Mouse (Mus musculus): Measurements from ENCODE around the gene Dusp28. TPM values are rescaled to one million over a fixed set of nuclear protein-coding genes. Genes with fewer than 3 reads are reported as not detected.
A peak's percentile ranks its signal among the peaks of the same experiment; 100 is the strongest.

Gene Dusp28
- polyA plus RNA-seq, 1 experiment: 73.5 TPM

DNA sequence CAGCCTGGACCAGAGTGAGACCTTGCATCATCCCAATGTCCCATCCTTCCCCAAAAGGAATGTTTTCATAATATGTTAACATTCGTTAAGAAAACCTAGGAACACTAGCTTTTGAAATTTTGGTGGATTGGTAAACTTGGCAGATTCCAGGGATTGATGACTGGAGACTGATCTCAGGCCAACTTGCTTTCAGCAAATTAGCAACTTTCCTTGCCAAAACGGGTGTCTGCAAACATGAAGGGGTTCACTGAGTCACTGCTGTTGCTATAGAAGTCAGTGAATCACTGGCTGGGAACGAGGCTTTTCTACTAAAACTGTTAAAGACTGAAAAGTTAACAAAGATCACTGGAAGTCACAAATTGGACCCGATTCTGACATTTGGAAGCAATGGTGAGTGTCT, 3.2 kb upstream of the Dusp28 start:
- no peak overlapping the region for H3K4me3 ChIP-seq (ENCODE audit: control insufficient read depth, insufficient read depth, low read length)
- H3K27ac ChIP-seq (ENCODE audit: control insufficient read depth, insufficient read depth, low read length): no peak overlapping the region
- no peaks in the 10 kb centered on the region for H3K27me3 ChIP-seq (ENCODE audit: control insufficient read depth, insufficient read depth, low read length)
- 90% methylated on average over 4 of the region's 4 CpGs for WGBS
- peaks cover 23% of the 10 kb centered on the region for H3K4me1 ChIP-seq (replicated peaks; ENCODE audit: control insufficient read depth, insufficient read depth, low read length)
- TF ChIP-seq POLR2A (IDR thresholded peaks at IDR 0.05; ENCODE audit: control insufficient read depth, extremely low read depth, insufficient read depth, low read length, poor library complexity): no peak
- no peaks in the 10 kb centered on the region for H3K36me3 ChIP-seq (ENCODE audit: control insufficient read depth, insufficient read depth, low read length)
- DNase-seq: no peak

DNA sequence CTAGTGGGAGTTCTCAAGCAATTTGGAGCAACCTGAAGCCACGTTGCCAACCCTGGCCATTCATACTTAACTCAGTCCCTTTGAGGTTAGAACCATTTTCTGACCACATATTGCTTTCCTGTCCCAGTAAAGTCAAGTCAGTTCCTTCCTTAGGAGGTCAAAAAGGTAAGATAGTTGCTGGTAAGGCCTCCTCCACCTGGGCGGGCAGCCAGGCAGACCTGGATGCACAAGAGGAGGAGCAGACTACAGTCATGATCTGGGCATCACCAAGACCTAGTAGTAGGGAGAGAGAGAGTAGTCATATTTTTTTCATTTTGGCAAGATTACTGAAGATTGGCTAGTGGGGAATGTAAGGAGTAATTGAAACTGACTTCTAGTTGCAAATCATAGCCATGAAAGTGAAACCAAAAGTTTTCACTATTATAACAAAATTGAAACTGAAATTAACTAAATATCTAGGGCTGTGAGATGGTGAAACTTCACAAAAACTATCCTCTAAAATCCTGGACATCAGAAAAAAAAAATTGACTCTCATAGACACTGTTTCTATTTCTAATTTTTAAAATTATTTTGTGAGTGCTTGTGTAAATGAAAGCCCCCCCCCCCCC, 974 bp upstream of the Dusp28 start:
- peaks cover 22% of the 10 kb centered on the region for H3K4me1 ChIP-seq (replicated peaks; ENCODE audit: control insufficient read depth, insufficient read depth, low read length)
- H3K27ac ChIP-seq (ENCODE audit: control insufficient read depth, insufficient read depth, low read length): no peak overlapping the region
- TF ChIP-seq CTCF (IDR thresholded peaks at IDR 0.05; ENCODE audit: borderline replicate concordance, control insufficient read depth, extremely low read depth, insufficient read depth, low read length, poor library complexity) (no peak), POLR2A (IDR thresholded peaks at IDR 0.05; ENCODE audit: control insufficient read depth, extremely low read depth, insufficient read depth, low read length, poor library complexity) (no peak)
- no peaks in the 10 kb centered on the region for H3K27me3 ChIP-seq (ENCODE audit: control insufficient read depth, insufficient read depth, low read length)
- H3K4me3 ChIP-seq (ENCODE audit: control insufficient read depth, insufficient read depth, low read length): no peak overlapping the region
- DNase-seq: no peak
- H3K36me3 ChIP-seq (ENCODE audit: control insufficient read depth, insufficient read depth, low read length): no peaks in the 10 kb centered on the region
- 88% methylated on average over 2 of the region's 2 CpGs for WGBS

DNA sequence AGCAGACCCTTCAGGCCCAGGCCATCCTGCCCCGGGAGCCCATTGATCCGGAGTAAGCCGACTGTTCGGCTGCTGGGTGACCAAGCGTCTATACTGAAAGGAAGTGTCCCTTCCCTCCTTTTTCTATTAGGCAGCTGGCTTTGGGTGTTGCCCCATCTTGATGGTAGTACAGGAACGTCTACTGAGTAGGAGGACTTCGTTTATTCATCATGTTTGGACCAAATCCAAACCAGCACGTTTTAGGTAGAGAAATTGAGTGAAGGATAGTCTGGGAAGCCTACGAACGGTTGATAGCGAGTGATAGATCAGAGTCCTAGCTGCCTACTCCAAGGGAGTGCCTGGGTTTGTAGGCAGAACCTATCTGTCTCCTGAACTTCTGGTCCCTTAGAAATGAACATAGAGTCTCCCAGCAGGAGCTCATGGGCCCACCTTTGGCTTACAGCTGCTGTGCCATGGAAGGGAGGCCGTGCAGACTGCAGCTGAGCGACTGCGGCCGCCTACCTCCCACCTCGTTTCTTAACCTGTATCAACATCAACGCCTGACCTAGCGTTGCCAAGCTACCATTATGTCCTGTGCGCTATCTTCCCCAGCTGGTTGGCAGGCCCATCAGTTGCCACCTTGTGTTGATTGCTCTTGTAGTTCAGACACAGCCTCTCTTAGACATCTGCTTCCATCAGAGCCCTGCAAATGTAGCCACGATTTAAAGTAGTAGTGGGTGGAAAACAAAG, 1.0 kb downstream of the Dusp28 start:
- 56% methylated on average over 20 of the region's 20 CpGs for WGBS
- DNase-seq: no peak
- H3K4me1 ChIP-seq (replicated peaks; ENCODE audit: control insufficient read depth, insufficient read depth, low read length): peaks cover 36% of the 10 kb centered on the region
- H3K27ac ChIP-seq (ENCODE audit: control insufficient read depth, insufficient read depth, low read length): 0 out of 2 replicates have a peak overlapping the region, but pooled peaks have one; percentile 28
- TF ChIP-seq CTCF (IDR thresholded peaks at IDR 0.05; ENCODE audit: borderline replicate concordance, control insufficient read depth, extremely low read depth, insufficient read depth, low read length, poor library complexity) (no peak), POLR2A (IDR thresholded peaks at IDR 0.05; ENCODE audit: control insufficient read depth, extremely low read depth, insufficient read depth, low read length, poor library complexity) (no peak)
- no peaks in the 10 kb centered on the region for H3K36me3 ChIP-seq (ENCODE audit: control insufficient read depth, insufficient read depth, low read length)
- H3K27me3 ChIP-seq (ENCODE audit: control insufficient read depth, insufficient read depth, low read length): no peaks in the 10 kb centered on the region
- peak overlapping the region; percentile 90 for H3K4me3 ChIP-seq (ENCODE audit: control insufficient read depth, insufficient read depth, low read length)

DNA sequence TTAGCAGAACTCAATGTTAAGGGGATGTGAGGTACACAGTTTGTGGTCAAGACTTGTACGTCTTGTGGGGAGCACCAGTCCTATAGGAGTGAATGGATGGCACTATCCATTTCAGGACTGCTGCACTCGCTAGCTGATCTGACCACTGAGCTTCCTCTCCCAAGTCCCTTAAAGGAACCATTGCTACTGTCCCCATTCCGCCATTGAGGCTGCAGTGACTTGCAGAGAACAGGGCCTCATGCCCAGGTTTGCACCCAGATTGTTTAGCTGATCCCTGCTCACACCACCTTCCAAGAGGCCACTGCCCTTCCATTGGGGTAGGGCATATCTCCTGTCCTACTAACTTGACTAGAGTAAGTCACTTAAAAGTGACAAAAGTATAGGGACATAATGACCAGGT, 1.9 kb downstream of the Dusp28 start:
- H3K4me3 ChIP-seq (ENCODE audit: control insufficient read depth, insufficient read depth, low read length): no peak overlapping the region
- DNase-seq: no peak
- 94% methylated on average over 3 of the region's 3 CpGs for WGBS

DNA sequence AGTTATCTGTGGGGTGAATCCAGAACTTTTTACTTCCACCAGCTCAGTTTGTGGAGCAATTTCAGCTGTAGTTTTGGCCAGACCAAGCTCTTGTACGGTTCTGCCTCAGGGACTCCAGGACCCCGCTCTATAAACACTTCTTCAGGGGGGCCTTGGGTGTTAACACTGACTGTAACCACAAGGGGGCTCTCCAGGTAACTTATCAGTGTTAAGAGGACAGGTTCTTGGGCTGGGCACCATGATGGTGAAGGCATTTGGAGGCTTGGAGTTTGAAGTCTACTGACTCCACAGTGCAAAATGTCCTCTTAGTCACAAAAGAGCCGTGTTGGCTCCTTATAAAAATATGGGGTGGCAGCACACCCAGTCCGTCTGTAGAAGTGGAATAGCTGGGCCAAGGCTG, 2.3 kb downstream of the Dusp28 start:
- Histone ChIP-seq H3K4me1 (replicated peaks; ENCODE audit: control insufficient read depth, insufficient read depth, low read length) (peaks cover 39% of the 10 kb centered on the region), H3K27ac (ENCODE audit: control insufficient read depth, insufficient read depth, low read length) (no peak overlapping the region), H3K36me3 (ENCODE audit: control insufficient read depth, insufficient read depth, low read length) (no peaks in the 10 kb centered on the region), H3K4me3 (ENCODE audit: control insufficient read depth, insufficient read depth, low read length) (no peak overlapping the region), H3K27me3 (ENCODE audit: control insufficient read depth, insufficient read depth, low read length) (no peaks in the 10 kb centered on the region)
- TF ChIP-seq CTCF (IDR thresholded peaks at IDR 0.05; ENCODE audit: borderline replicate concordance, control insufficient read depth, extremely low read depth, insufficient read depth, low read length, poor library complexity): no peak
- no peak for TF ChIP-seq POLR2A (IDR thresholded peaks at IDR 0.05; ENCODE audit: control insufficient read depth, extremely low read depth, insufficient read depth, low read length, poor library complexity)
- DNase-seq: peak; percentile 46
- WGBS: 87% methylated on average over 4 of the region's 4 CpGs

More for the DNA sequence above, 1.9 kb downstream of the Dusp28 start:
- no peaks in the 10 kb centered on the region for H3K36me3 ChIP-seq (ENCODE audit: control insufficient read depth, insufficient read depth, low read length)
- H3K4me1 ChIP-seq (replicated peaks; ENCODE audit: control insufficient read depth, insufficient read depth, low read length): peaks cover 39% of the 10 kb centered on the region
- TF ChIP-seq CTCF (IDR thresholded peaks at IDR 0.05; ENCODE audit: borderline replicate concordance, control insufficient read depth, extremely low read depth, insufficient read depth, low read length, poor library complexity) (no peak), POLR2A (IDR thresholded peaks at IDR 0.05; ENCODE audit: control insufficient read depth, extremely low read depth, insufficient read depth, low read length, poor library complexity) (no peak)
- no peak overlapping the region for H3K27ac ChIP-seq (ENCODE audit: control insufficient read depth, insufficient read depth, low read length)
- H3K27me3 ChIP-seq (ENCODE audit: control insufficient read depth, insufficient read depth, low read length): no peaks in the 10 kb centered on the region

DNA sequence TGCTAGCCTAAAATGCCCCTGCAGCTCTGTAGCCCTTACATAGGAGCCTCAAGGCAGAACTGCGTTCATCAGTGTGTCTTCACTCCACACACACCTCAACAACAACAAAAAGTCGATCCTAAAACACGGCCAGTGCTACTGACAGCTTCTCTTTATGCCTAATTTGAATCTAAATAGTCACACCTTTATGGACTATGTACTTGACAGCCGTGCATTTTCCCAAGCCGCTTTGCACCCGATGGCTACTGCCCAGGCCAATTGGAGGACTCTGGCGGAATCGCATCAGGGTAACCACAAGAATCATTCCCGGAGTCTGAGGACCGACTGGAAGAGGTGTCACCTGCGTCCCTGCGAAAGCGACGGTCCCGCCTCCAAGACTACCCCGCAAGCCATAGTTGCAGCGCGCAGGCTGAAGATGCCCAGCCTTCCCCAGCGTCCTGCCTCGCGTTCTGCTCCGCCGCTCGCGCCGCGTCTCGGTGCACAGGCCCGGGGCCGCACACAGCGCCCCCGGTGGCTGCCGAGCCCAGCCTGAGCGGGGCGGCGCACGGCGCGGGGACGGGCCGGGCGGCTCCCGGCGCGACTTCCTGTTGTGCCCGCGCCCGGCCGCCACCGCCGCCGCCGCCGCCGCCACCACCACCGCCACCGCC, 3.6 kb downstream of the Dusp28 start, which contains the start of gene Rnpepl1:
Gene Rnpepl1, plus strand, starts transcription at position 545 of the 647 bp plus-strand sequence.
- peak; percentile 82 for DNase-seq
- WGBS: under 1% methylated on average over 57 of the region's 57 CpGs
- H3K4me3 ChIP-seq (ENCODE audit: control insufficient read depth, insufficient read depth, low read length): peak within 1 kb of the TSS; percentile 95

More for the DNA sequence above, 3.6 kb downstream of the Dusp28 start, which contains the start of gene Rnpepl1:
- H3K4me1 ChIP-seq (replicated peaks; ENCODE audit: control insufficient read depth, insufficient read depth, low read length): peaks cover 39% of the 10 kb centered on the region
- H3K36me3 ChIP-seq (ENCODE audit: control insufficient read depth, insufficient read depth, low read length): peaks cover 6% of the 10 kb centered on the region
- H3K27ac ChIP-seq (ENCODE audit: control insufficient read depth, insufficient read depth, low read length): peak within 1 kb of the TSS; percentile 26
- no peaks in the 10 kb centered on the region for H3K27me3 ChIP-seq (ENCODE audit: control insufficient read depth, insufficient read depth, low read length)
- peak; percentile 90 for TF ChIP-seq CTCF (IDR thresholded peaks at IDR 0.05; ENCODE audit: borderline replicate concordance, control insufficient read depth, extremely low read depth, insufficient read depth, low read length, poor library complexity)
- TF ChIP-seq POLR2A (IDR thresholded peaks at IDR 0.05; ENCODE audit: control insufficient read depth, extremely low read depth, insufficient read depth, low read length, poor library complexity): peak; percentile 20; the same call in 1 of the 2 replicates

Measured in thymus, adult 2 months (tissue).